Mouse (Mus musculus): Measurements from ENCODE around the gene Metrn.

Gene Metrn

GRCm38 (mm10) chr17:25796951-25797369, at the start of gene Metrn:
Gene Metrn (minus strand): TSS chr17:25797136.
- DNase-seq: peak; percentile 95

- DNase-seq: peak; percentile 97
Observed at GRCm38 (mm10) chr17:25844396-25844901, 47.5 kb upstream of the Metrn start, which contains the start of gene Rhot2. Gene Rhot2 (minus strand): TSS chr17:25844851.

GRCm38 (mm10) chr17:25843636-25844395, 46.9 kb upstream of the Metrn start:
- DNase-seq: no peak

- DNase-seq: no peak
Observed at GRCm38 (mm10) chr17:25843122-25843521, 46.2 kb upstream of the Metrn start.

- no peak for DNase-seq
Observed at GRCm38 (mm10) chr17:25842509-25842908, 45.6 kb upstream of the Metrn start.

- no peak for DNase-seq
Observed at GRCm38 (mm10) chr17:25841117-25841880, 44.4 kb upstream of the Metrn start, which contains the start of gene Gm20683. Gene Gm20683 (minus strand): TSS chr17:25841763.

- no peak for DNase-seq
Observed at GRCm38 (mm10) chr17:25840519-25840918, 43.6 kb upstream of the Metrn start.

GRCm38 (mm10) chr17:25839455-25840235, 42.7 kb upstream of the Metrn start:
- no peak for DNase-seq

GRCm38 (mm10) chr17:25838904-25839303, 42.0 kb upstream of the Metrn start:
- no peak for DNase-seq

GRCm38 (mm10) chr17:25837533-25837932, 40.6 kb upstream of the Metrn start:
- peak; percentile 59 for DNase-seq

- DNase-seq: peak; percentile 84
Observed at GRCm38 (mm10) chr17:25837076-25837410, 40.1 kb upstream of the Metrn start, which contains the start of gene Rhbdl1. Gene Rhbdl1 (minus strand): TSS chr17:25837295.

GRCm38 (mm10) chr17:25836397-25837075, 39.6 kb upstream of the Metrn start:
- DNase-seq: no peak

- DNase-seq: no peak
Observed at GRCm38 (mm10) chr17:25835816-25836215, 38.9 kb upstream of the Metrn start.

- no peak for DNase-seq
Observed at GRCm38 (mm10) chr17:25835301-25835700, 38.4 kb upstream of the Metrn start.

GRCm38 (mm10) chr17:25834595-25835222, 37.8 kb upstream of the Metrn start:
- no peak for DNase-seq

- DNase-seq: no peak
Observed at GRCm38 (mm10) chr17:25833961-25834594, 37.1 kb upstream of the Metrn start.

- peak; percentile 96 for DNase-seq
Observed at GRCm38 (mm10) chr17:25833291-25833663, 36.3 kb upstream of the Metrn start, which contains the start of gene Stub1. Gene Stub1 (minus strand): TSS chr17:25833404.

GRCm38 (mm10) chr17:25832436-25833290, 35.7 kb upstream of the Metrn start:
- DNase-seq: peak; percentile 99

- no peak for DNase-seq
Observed at GRCm38 (mm10) chr17:25831451-25832281, 34.7 kb upstream of the Metrn start.
